Mouse (Mus musculus) G1E (cell line): Measurements from ENCODE around the gene Zfp940. TPM values are rescaled to one million over a fixed set of nuclear protein-coding genes. Genes with fewer than 3 reads are reported as not detected.
A peak's percentile ranks its signal among the peaks of the same experiment; 100 is the strongest.

ENCODE experiments used
- ATAC-seq: 2 replicates; pipeline ENCODE4 v1.8.0; 2016; ENCODE audit warnings: mild to moderate bottlenecking; ENCODE audit not compliant: insufficient number of reproducible peaks, poor library complexity, low FRiP score, severe bottlenecking; ENCODE audit errors: extremely low read depth
- DNase-seq: peaks from one replicate; pipeline ENCODE4 v3.0.0; 2012; ENCODE audit warnings: low spot score
- H3K27me3 ChIP-seq: 2 replicates; pipeline ENCODE4 v1.6.1; 2012; ENCODE audit warnings: mild to moderate bottlenecking, low read length, inconsistent platforms; ENCODE audit not compliant: insufficient read depth
- H3K36me3 ChIP-seq: replicated peaks from 2 replicates; pipeline ENCODE3; 2012; ENCODE audit warnings: mild to moderate bottlenecking, inconsistent platforms
- H3K4me1 ChIP-seq: 2 replicates; pipeline ENCODE4 v1.6.1; 2012; ENCODE audit warnings: low read depth, low read length, inconsistent platforms, mixed read lengths; ENCODE audit not compliant: insufficient read depth
- H3K4me3 ChIP-seq: 2 replicates; pipeline ENCODE4 v1.5.1; 2012; ENCODE audit warnings: low read depth, mild to moderate bottlenecking, inconsistent platforms, low read length, moderate library complexity, mixed read lengths
- H3K9me3 ChIP-seq: replicated peaks from 2 replicates; pipeline ENCODE4 v1.6.1; 2012; ENCODE audit warnings: inconsistent platforms
- CTCF ChIP-seq: IDR thresholded peaks from 2 replicates; pipeline ENCODE4 v1.5.1; 2012; ENCODE audit warnings: low read depth, low read length, inconsistent platforms, mixed read lengths
- GATA1 ChIP-seq: IDR thresholded peaks from 2 replicates; pipeline ENCODE4 v1.6.1; 2012; ENCODE audit warnings: borderline replicate concordance, low read length, inconsistent platforms, mixed read lengths
- GATA2 ChIP-seq: IDR thresholded peaks from 2 replicates; pipeline ENCODE4 v1.6.1; 2012; ENCODE audit warnings: low read depth, low read length, inconsistent platforms, borderline replicate concordance
- POLR2AphosphoS5 ChIP-seq: IDR thresholded peaks from 2 replicates; pipeline ENCODE4 v1.6.1; 2012; ENCODE audit warnings: low read depth, low read length, inconsistent platforms; ENCODE audit not compliant: insufficient replicate concordance
- TAL1 ChIP-seq: conservative IDR thresholded peaks from 2 replicates; pipeline ENCODE4 v1.6.1; 2012; ENCODE audit warnings: low read depth, low read length, inconsistent platforms, mixed read lengths
- polyA plus RNA-seq: library from polyadenylated mRNA; stranded (reverse); fragments of >175 nt; gene quantifications from 2 replicates; pipeline ENCODE4 v1.2.3, GENCODE M21; 2012
- total RNA-seq, 2 experiments: library from RNA; stranded (forward) in 1 of 2; stranded (reverse) in 1 of 2; fragments of 200-1000 nt in 1 of 2; fragments of >200 nt in 1 of 2; fragmentation: Nextera tagmentation in 1 of 2; gene quantifications; 2 replicates each; pipeline ENCODE4 v1.2.3; 2014 to 2017

Zfp940 gene
- total and polyA plus RNA-seq, 3 experiments, result 0.50 to 11.1 (median 6.3) TPM

GRCm38 (mm10) chr7:29874256-29874655 is 20.8 kb upstream of the Zfp940 start:
- no peak for DNase-seq
- Histone ChIP-seq H3K27me3 (no peaks in the 10 kb centered on the region), H3K9me3 (peaks cover 28% of the 10 kb centered on the region), H3K4me1 (no peaks in the 10 kb centered on the region), H3K4me3 (no peak overlapping the region), H3K36me3 (peaks cover 14% of the 10 kb centered on the region)
- TF ChIP-seq GATA2 (no peak), CTCF (no peak), GATA1 (no peak), TAL1 (no peak), POLR2AphosphoS5 (no peak)
- ATAC-seq, result no peak

- Histone ChIP-seq H3K36me3 (peaks cover 15% of the 10 kb centered on the region), H3K9me3 (no peaks in the 10 kb centered on the region), H3K4me1 (peaks cover 18% of the 10 kb centered on the region), H3K4me3 (no peak overlapping the region), H3K27me3 (no peaks in the 10 kb centered on the region)
- ATAC-seq (no peak), DNase-seq (no peak)
- no peak for TF ChIP-seq TAL1
- no peak for TF ChIP-seq GATA2
- no peak for TF ChIP-seq CTCF
- TF ChIP-seq POLR2AphosphoS5, result no peak
- no peak for TF ChIP-seq GATA1
These were observed 8.2 kb upstream of the Zfp940 start for GRCm38 (mm10) chr7:29861660-29862059.

- Histone ChIP-seq H3K4me1 (peaks cover 18% of the 10 kb centered on the region), H3K9me3 (no peaks in the 10 kb centered on the region), H3K27me3 (no peaks in the 10 kb centered on the region), H3K36me3 (peaks cover 15% of the 10 kb centered on the region), H3K4me3 (peak within 1 kb of the TSS; percentile 74)
- ATAC-seq (peak; percentile 97), DNase-seq (peak; percentile 79)
- TF ChIP-seq TAL1 (no peak), GATA2 (no peak), CTCF (no peak), GATA1 (no peak), POLR2AphosphoS5 (no peak)
These were observed 6.4 kb upstream of the Zfp940 start, which contains the start of gene Zfp420 for GRCm38 (mm10) chr7:29859532-29860517. Zfp420 (plus strand) TSS chr7:29859979.

GRCm38 (mm10) chr7:29852831-29853218 is 644 bp downstream of the Zfp940 start:
- H3K4me1 ChIP-seq, result peaks cover 15% of the 10 kb centered on the region
- no peak for TF ChIP-seq GATA1
- TF ChIP-seq CTCF, result no peak
- no peak for ATAC-seq

GRCm38 (mm10) chr7:29844616-29845015 is 8.9 kb downstream of the Zfp940 start:
- peaks cover 45% of the 10 kb centered on the region for H3K36me3 ChIP-seq
- no peaks in the 10 kb centered on the region for H3K27me3 ChIP-seq
- no peaks in the 10 kb centered on the region for H3K4me1 ChIP-seq
- ATAC-seq (no peak), DNase-seq (no peak)
- no peak overlapping the region for H3K4me3 ChIP-seq
- TF ChIP-seq GATA2, result no peak
- no peak for TF ChIP-seq TAL1
- TF ChIP-seq GATA1, result no peak
- TF ChIP-seq CTCF, result no peak
- TF ChIP-seq POLR2AphosphoS5, result no peak
- no peaks in the 10 kb centered on the region for H3K9me3 ChIP-seq

More at GRCm38 (mm10) chr7:29852831-29853218, 644 bp downstream of the Zfp940 start:
- H3K27me3 ChIP-seq, result no peaks in the 10 kb centered on the region
- H3K4me3 ChIP-seq, result peak overlapping the region; percentile 75
- peaks cover 20% of the 10 kb centered on the region for H3K36me3 ChIP-seq
- DNase-seq, result peak; percentile 2
- 0 out of 2 replicates have a peak, but pooled peaks cover 3% of the 10 kb centered on the region for H3K9me3 ChIP-seq

GRCm38 (mm10) chr7:29842105-29842504 is 11.4 kb downstream of the Zfp940 start:
- no peaks in the 10 kb centered on the region for H3K9me3 ChIP-seq
- no peaks in the 10 kb centered on the region for H3K4me1 ChIP-seq
- H3K36me3 ChIP-seq, result peaks cover 32% of the 10 kb centered on the region
- DNase-seq, result no peak
- TF ChIP-seq GATA2, result no peak
- TF ChIP-seq POLR2AphosphoS5, result no peak
- no peak overlapping the region for H3K4me3 ChIP-seq
- no peaks in the 10 kb centered on the region for H3K27me3 ChIP-seq
- no peak for ATAC-seq

- TF ChIP-seq CTCF (no peak), GATA1 (no peak), GATA2 (no peak), POLR2AphosphoS5 (no peak)
- Histone ChIP-seq H3K4me1 (no peaks in the 10 kb centered on the region), H3K4me3 (no peak overlapping the region), H3K27me3 (peaks cover 2% of the 10 kb centered on the region; the same call in 1 of the 2 replicates), H3K36me3 (peaks cover 18% of the 10 kb centered on the region), H3K9me3 (0 out of 2 replicates have a peak, but pooled peaks cover 5% of the 10 kb centered on the region)
- no peak for DNase-seq
- no peak for ATAC-seq
These were observed 14.2 kb downstream of the Zfp940 start for GRCm38 (mm10) chr7:29839256-29839655.
